Mouse (Mus musculus) layer of hippocampus, adult 8-10 months (tissue): Measurements from ENCODE around the gene Mboat1. TPM values are rescaled to one million over a fixed set of nuclear protein-coding genes. Genes with fewer than 3 reads are reported as not detected.
A peak's percentile ranks its signal among the peaks of the same experiment; 100 is the strongest.

Experiments used
- DNase-seq, 2 experiments: peaks; one replicate each; pipeline ENCODE4 v3.0.0; 2022; ENCODE audit warnings: low spot score in 2 of 2
- total RNA-seq, 4 experiments: library from RNA; stranded (reverse); gene quantifications; 2 replicates each; pipeline ENCODE4 v1.2.4; 2022

The Mboat1 gene
- 1 to 10 TPM; 1.5 to 2.9 (median 2.6) TPM for total RNA-seq

GRCm38 (mm10) chr13:30136243-30136922 is at the start of gene Mboat1:
Mboat1 (plus strand) TSS chr13:30136489.
- DNase-seq: peak; percentile 5 to 19

- no peak for DNase-seq
These were observed 43.2 kb upstream of the Mboat1 start for GRCm38 (mm10) chr13:30093086-30093485.

- DNase-seq: no peak
These were observed 40.4 kb upstream of the Mboat1 start for GRCm38 (mm10) chr13:30095851-30096250.

- DNase-seq: no peak
These were observed 39.8 kb upstream of the Mboat1 start for GRCm38 (mm10) chr13:30096536-30096935.

GRCm38 (mm10) chr13:30109001-30109600 is 27.2 kb upstream of the Mboat1 start:
- no peak for DNase-seq

GRCm38 (mm10) chr13:30115792-30116191 is 20.5 kb upstream of the Mboat1 start:
- DNase-seq: no peak

GRCm38 (mm10) chr13:30136923-30137629 is 787 bp downstream of the Mboat1 start:
- DNase-seq: no peak

GRCm38 (mm10) chr13:30137951-30138350 is 1.7 kb downstream of the Mboat1 start:
- DNase-seq: no peak

- DNase-seq: no peak
These were observed 3.9 kb downstream of the Mboat1 start for GRCm38 (mm10) chr13:30140149-30140548.

- DNase-seq: no peak
These were observed 4.4 kb downstream of the Mboat1 start for GRCm38 (mm10) chr13:30140646-30141045.

GRCm38 (mm10) chr13:30141996-30142395 is 5.7 kb downstream of the Mboat1 start:
- no peak for DNase-seq

- DNase-seq: no peak
These were observed 10.2 kb downstream of the Mboat1 start for GRCm38 (mm10) chr13:30146468-30146867.

- no peak for DNase-seq
These were observed 18.0 kb downstream of the Mboat1 start for GRCm38 (mm10) chr13:30154264-30154663.

GRCm38 (mm10) chr13:30159626-30160025 is 23.3 kb downstream of the Mboat1 start:
- DNase-seq: no peak

- DNase-seq: no peak
These were observed 27.2 kb downstream of the Mboat1 start for GRCm38 (mm10) chr13:30163521-30163920.

GRCm38 (mm10) chr13:30166138-30167090 is 30.1 kb downstream of the Mboat1 start:
- no peak for DNase-seq

GRCm38 (mm10) chr13:30167499-30167898 is 31.2 kb downstream of the Mboat1 start:
- no peak for DNase-seq

- no peak for DNase-seq
These were observed 32.5 kb downstream of the Mboat1 start for GRCm38 (mm10) chr13:30168803-30169202.

- no peak for DNase-seq
These were observed 33.8 kb downstream of the Mboat1 start for GRCm38 (mm10) chr13:30170061-30170460.

GRCm38 (mm10) chr13:30174586-30174985 is 38.3 kb downstream of the Mboat1 start:
- no peak for DNase-seq

- no peak for DNase-seq
These were observed 41.1 kb downstream of the Mboat1 start for GRCm38 (mm10) chr13:30177356-30177755.
